ENCODE assay signal across 29 mouse cellular contexts in the genomic region with DNA sequence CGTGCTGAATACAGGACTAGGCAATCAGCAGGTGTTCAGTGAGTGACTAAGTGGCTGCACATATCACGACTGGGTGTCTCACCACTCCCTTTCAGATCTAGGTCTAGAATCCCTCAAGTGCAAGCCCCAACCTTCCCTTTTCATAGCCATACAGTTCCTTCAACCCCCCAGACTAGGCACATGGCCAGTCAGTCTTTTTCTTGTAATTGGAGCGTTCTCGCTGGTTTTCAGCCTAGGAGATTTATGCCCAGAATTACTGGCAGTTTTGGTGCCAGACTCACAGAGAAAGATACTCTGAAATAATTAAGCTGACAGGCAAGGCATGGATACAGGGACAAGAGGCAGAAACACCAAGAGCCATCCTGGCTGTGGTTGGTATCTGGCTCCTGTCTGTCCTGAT. TPM values are rescaled to one million over a fixed set of nuclear protein-coding genes. Genes with fewer than 3 reads are reported as not detected.
DNase-seq lines count a peak whose midpoint lies in the region; ATAC-seq and TF ChIP-seq lines count a peak whose summit lies in the region.
"Had no signal": no experiment of that assay in that cellular context is flagged by ENCODE, and none has a peak within 500 bp of the region (broad histone marks: within the 10 kb centered on the region; RNA-seq: fewer than 3 reads in every experiment).

No protein-coding gene starts in this region.

- H3K27ac ChIP-seq in stomach, postnatal 0 days (replicated peaks): no peak overlapping the region
- H3K27ac ChIP-seq: hindbrain, embryonic 10.5 days; hindbrain, postnatal 0 days; intestine, embryonic 15.5 days; limb, embryonic 10.5 days; limb, embryonic 15.5 days; liver, embryonic 13.5 days; midbrain, embryonic 13.5 days had no signal

- no peaks in the 10 kb centered on the region for H3K4me1 ChIP-seq in stomach, postnatal 0 days (replicated peaks; ENCODE audit: control insufficient read depth, insufficient read depth)
- H3K4me1 ChIP-seq: intestine, embryonic 15.5 days; limb, embryonic 10.5 days; limb, embryonic 15.5 days; liver, embryonic 13.5 days; megakaryocyte, embryonic 14.5 days had no signal

- TF ChIP-seq CTCF in stomach, postnatal 0 days (IDR thresholded peaks at IDR 0.05; ENCODE audit: low read depth): no peak

- no peak overlapping the region for H3K9ac ChIP-seq in stomach, postnatal 0 days (ENCODE audit: low read length)
- H3K9ac ChIP-seq: intestine, embryonic 15.5 days; limb, embryonic 15.5 days; liver, embryonic 13.5 days; midbrain, embryonic 13.5 days had no signal

- no peak for TF ChIP-seq EP300 in stomach, postnatal 0 days (optimal IDR thresholded peaks at IDR 0.05)

- no peak overlapping the region for H3K4me3 ChIP-seq in stomach, postnatal 0 days (ENCODE audit: low read depth, low read length)
- H3K4me3 ChIP-seq: hindbrain, embryonic 10.5 days; intestine, embryonic 15.5 days; limb, embryonic 10.5 days; limb, embryonic 15.5 days; liver, embryonic 13.5 days; megakaryocyte, embryonic 14.5 days; midbrain, embryonic 13.5 days had no signal

- peak; percentile 48 to 49 for DNase-seq in cerebellum, postnatal 14 days
- no peak for DNase-seq in cerebellum, postnatal 4 days (ENCODE audit: low spot score in 2 of 2)
- no peak for DNase-seq in frontal cortex, postnatal 14 days (ENCODE audit: low spot score in 2 of 2)
- peak; percentile 44 to 65 for DNase-seq in left cerebral cortex, postnatal 14 days (ENCODE audit: low spot score in 2 of 2)
- no peak for DNase-seq in left cerebral cortex, adult 11 months (ENCODE audit: low spot score)
- DNase-seq in brain, adult 2 months (ENCODE audit: low read depth, low spot score): peak; percentile 59
- no peak for DNase-seq in stomach, postnatal 0 days (ENCODE audit: low spot score)
- DNase-seq: adrenal gland, adult 8-10 months; cerebellum, adult 11 months; cerebellum, adult 9-11 months; gastrocnemius, postnatal 14 days; heart, postnatal 14 days; kidney, adult 2 months; kidney, postnatal 36 days; liver, embryonic 13.5 days; lung, adult 18-20 months; lung, postnatal 4 days had no signal

- H3K4me2 ChIP-seq in stomach, postnatal 0 days (replicated peaks; ENCODE audit: low read depth): no peak overlapping the region
- H3K4me2 ChIP-seq: intestine, embryonic 15.5 days; limb, embryonic 15.5 days; liver, embryonic 13.5 days; midbrain, embryonic 13.5 days had no signal

- no peaks in the 10 kb centered on the region for H3K36me3 ChIP-seq in stomach, postnatal 0 days (ENCODE audit: control insufficient read depth, insufficient read depth, low read length)
- H3K36me3 ChIP-seq: G1E; hindbrain, embryonic 10.5 days; intestine, embryonic 15.5 days; limb, embryonic 10.5 days; limb, embryonic 15.5 days; liver, embryonic 13.5 days; midbrain, embryonic 13.5 days had no signal

- intact Hi-C loops in left cerebral cortex, postnatal 14 days (cut with DNase I): no loop called here

- no peaks in the 10 kb centered on the region for H3K9me3 ChIP-seq in stomach, postnatal 0 days (ENCODE audit: control insufficient read depth, low read length)
- H3K9me3 ChIP-seq: G1E; hindbrain, embryonic 10.5 days; intestine, embryonic 15.5 days; limb, embryonic 10.5 days; limb, embryonic 15.5 days; liver, embryonic 13.5 days; megakaryocyte, embryonic 14.5 days; midbrain, embryonic 13.5 days had no signal

- 86% methylated on average over 4 of the region's 4 CpGs for WGBS in stomach, postnatal 0 days

- peak; percentile 53 for ATAC-seq in frontal cortex, adult (ENCODE audit: low TSS enrichment)
- ATAC-seq in stomach, postnatal 0 days (ENCODE audit: low FRiP score, low TSS enrichment): no peak
- ATAC-seq: hindbrain, postnatal 0 days; intestine, embryonic 15.5 days; lung, postnatal 0 days; midbrain, embryonic 13.5 days had no signal

- no peaks in the 10 kb centered on the region for H3K27me3 ChIP-seq in stomach, postnatal 0 days (ENCODE audit: control insufficient read depth, insufficient read depth, low read length)
- H3K27me3 ChIP-seq: intestine, embryonic 15.5 days; liver, embryonic 13.5 days; midbrain, embryonic 13.5 days had no signal

RNA-seq across cellular contexts. Expression of gene Crtac1, which starts 37.7 kb away (rescaled TPM):
- total RNA-seq in left cerebral cortex, postnatal 14 days (2021): 10 to 100 TPM; 77.3 to 88.9 TPM
- polyA plus RNA-seq in stomach, postnatal 0 days (2015; fragmentation: Nextera tagmentation; extraction: Ambion mirVana): 3.0 and 4.5 TPM in 2 replicates
- total RNA-seq: G1E; granulocyte monocyte progenitor cell, adult 5-6 weeks; monocyte, adult 5-6 weeks had no signal
- polyA plus RNA-seq: G1E had no signal

Comparison
In these comparisons a context has a peak if more than half of its experiments do, and no peak if none do; other contexts are left out.
1. DNase-seq: peak in cerebellum, postnatal 14 days (2 of 2), left cerebral cortex, postnatal 14 days (2 of 2) and brain, adult 2 months (single experiment); none in cerebellum, postnatal 4 days (0 of 2), frontal cortex, postnatal 14 days (0 of 2), left cerebral cortex, adult 11 months (single experiment) and stomach, postnatal 0 days (single experiment).